Mouse (Mus musculus): ENCODE data around the gene Klhl3.

DNA sequence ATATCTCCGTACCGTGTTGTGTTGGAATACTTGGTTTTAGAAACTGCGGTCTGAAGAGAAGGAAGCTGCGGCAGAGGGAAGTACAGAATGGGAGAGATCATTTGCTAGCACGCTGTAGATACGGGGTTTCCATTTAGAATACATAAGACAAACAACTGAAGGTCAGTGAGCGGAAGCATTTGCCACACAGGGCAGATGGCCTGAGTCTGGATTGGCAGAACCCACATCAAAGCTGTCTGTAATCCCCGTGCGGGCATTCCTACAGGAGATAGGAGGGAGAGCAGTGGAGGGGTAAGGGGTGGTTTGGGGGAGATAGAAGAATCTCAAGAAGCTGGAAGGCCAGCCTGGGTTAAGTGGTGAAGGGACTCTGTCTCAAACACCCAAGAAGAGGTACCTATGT lies 38.5 kb downstream of the Klhl3 start:
- TF ChIP-seq CTCF (IDR thresholded peaks at IDR 0.05; ENCODE audit: low read depth) (no peak), EP300 (IDR thresholded peaks at IDR 0.05; ENCODE audit: low read depth) (no peak)

All from heart, postnatal 0 days (tissue).